Mouse (Mus musculus): ENCODE results near the gene Inafm2. TPM values are rescaled to one million over a fixed set of nuclear protein-coding genes. Genes with fewer than 3 reads are reported as not detected.
A peak's percentile ranks its signal among the peaks of the same experiment; 100 is the strongest.

Inafm2 gene
- polyA plus RNA-seq, 1 experiment from 2014 or later = 31.9 TPM

DNA sequence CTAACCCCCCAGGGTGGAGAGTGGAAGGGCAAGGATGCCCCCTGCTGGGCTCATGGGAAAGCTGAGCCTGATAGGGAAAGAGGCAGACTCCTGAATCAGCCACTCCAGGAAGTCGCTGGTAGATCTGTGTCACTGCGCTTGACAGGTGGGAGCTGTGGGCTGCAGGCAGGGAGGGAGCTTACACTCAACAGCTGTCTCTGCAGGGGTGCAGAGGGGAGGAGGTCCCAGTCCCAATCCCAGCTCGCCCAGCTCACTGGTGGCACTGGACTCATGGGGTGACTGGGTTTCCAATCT lies 15.0 kb upstream of the Inafm2 start:
- 11% methylated on average over 3 of the region's 3 CpGs for WGBS
- Histone ChIP-seq H3K4me2 (ENCODE audit: low read length) (no peak overlapping the region), H3K4me1 (replicated peaks; ENCODE audit: control insufficient read depth, insufficient read depth, low read length) (peaks cover 32% of the 10 kb centered on the region), H3K9me3 (ENCODE audit: control insufficient read depth, low read length) (no peaks in the 10 kb centered on the region), H3K27me3 (replicated peaks; ENCODE audit: control insufficient read depth, insufficient read depth, low read length) (no peaks in the 10 kb centered on the region), H3K9ac (ENCODE audit: low read length) (no peak overlapping the region), H3K27ac (ENCODE audit: low read depth) (no peak overlapping the region), H3K36me3 (ENCODE audit: control insufficient read depth, insufficient read depth, low read length) (no peaks in the 10 kb centered on the region), H3K4me3 (ENCODE audit: low read depth, low read length) (no peak overlapping the region)
- DNase-seq (ENCODE audit: low spot score) = peak; percentile 80
- ATAC-seq (replicated peaks; ENCODE audit: low FRiP score, low TSS enrichment, low read depth) = 0 out of 2 replicates have a peak, but pooled peaks have one; percentile 20

DNA sequence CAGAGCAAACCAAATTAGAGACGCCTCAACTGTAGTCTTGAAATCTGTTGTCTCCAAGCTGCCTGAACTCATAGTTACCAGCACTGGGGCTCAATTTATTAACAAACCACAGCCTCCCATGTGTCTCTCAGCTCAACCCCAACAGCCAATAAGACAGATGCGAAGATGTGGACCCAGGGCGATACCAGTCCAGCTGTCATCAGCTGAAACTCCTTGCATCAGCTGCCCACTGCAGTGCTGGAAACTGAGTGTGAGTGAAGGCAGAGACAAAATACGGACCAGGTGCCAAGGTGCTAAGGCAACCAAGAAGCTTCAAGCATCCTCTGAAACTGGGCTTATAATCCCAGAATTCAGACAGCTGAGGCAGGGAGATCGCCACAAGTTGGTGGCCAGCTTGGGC lies 13.6 kb upstream of the Inafm2 start:
- 83% methylated on average over 5 of the region's 5 CpGs for WGBS
- no peak overlapping the region for H3K4me2 ChIP-seq (ENCODE audit: low read length)
- no peaks in the 10 kb centered on the region for H3K36me3 ChIP-seq (ENCODE audit: control insufficient read depth, insufficient read depth, low read length)
- H3K9me3 ChIP-seq (ENCODE audit: control insufficient read depth, low read length) = no peaks in the 10 kb centered on the region
- no peak for ATAC-seq (replicated peaks; ENCODE audit: low FRiP score, low TSS enrichment, low read depth)
- DNase-seq (ENCODE audit: low spot score) = no peak
- H3K9ac ChIP-seq (ENCODE audit: low read length) = no peak overlapping the region
- H3K4me1 ChIP-seq (replicated peaks; ENCODE audit: control insufficient read depth, insufficient read depth, low read length) = peaks cover 32% of the 10 kb centered on the region
- no peak overlapping the region for H3K4me3 ChIP-seq (ENCODE audit: low read depth, low read length)
- no peaks in the 10 kb centered on the region for H3K27me3 ChIP-seq (replicated peaks; ENCODE audit: control insufficient read depth, insufficient read depth, low read length)
- no peak overlapping the region for H3K27ac ChIP-seq (ENCODE audit: low read depth)

- Histone ChIP-seq H3K36me3 (ENCODE audit: control insufficient read depth, insufficient read depth, low read length) (no peaks in the 10 kb centered on the region), H3K9me3 (ENCODE audit: control insufficient read depth, low read length) (no peaks in the 10 kb centered on the region), H3K27me3 (replicated peaks; ENCODE audit: control insufficient read depth, insufficient read depth, low read length) (no peaks in the 10 kb centered on the region), H3K27ac (ENCODE audit: low read depth) (no peak overlapping the region), H3K4me3 (ENCODE audit: low read depth, low read length) (no peak overlapping the region), H3K9ac (ENCODE audit: low read length) (no peak overlapping the region), H3K4me1 (replicated peaks; ENCODE audit: control insufficient read depth, insufficient read depth, low read length) (peaks cover 21% of the 10 kb centered on the region), H3K4me2 (ENCODE audit: low read length) (no peak overlapping the region)
- ATAC-seq (replicated peaks; ENCODE audit: low FRiP score, low TSS enrichment, low read depth) = no peak
- DNase-seq (ENCODE audit: low spot score) = no peak
- WGBS = 66% methylated on average over 5 of the region's 5 CpGs
Observed at GRCm38 (mm10) chr2:118733341-118733740, 12.2 kb upstream of the Inafm2 start.

DNA sequence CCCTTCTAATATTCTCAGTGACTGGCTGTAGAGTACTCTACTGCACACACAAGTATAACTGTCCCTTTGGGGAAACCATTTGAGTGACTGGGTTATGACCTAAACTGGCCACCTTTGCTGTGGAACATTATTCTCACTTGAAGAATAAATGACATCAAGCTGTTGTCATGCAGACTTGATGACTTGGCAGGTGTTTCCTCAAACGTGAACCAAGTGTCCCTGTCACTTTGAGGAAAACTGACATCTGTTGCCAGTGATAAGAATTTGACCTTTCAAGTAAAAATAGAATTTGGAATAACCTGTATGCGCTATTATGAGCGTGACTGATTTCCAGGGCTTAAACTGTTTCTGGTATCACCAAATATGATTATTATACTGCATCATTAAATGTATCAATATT lies 5.2 kb upstream of the Inafm2 start:
- no peak overlapping the region for H3K27ac ChIP-seq (ENCODE audit: low read depth)
- peaks cover 5% of the 10 kb centered on the region; the same call in 1 of the 2 replicates for H3K4me1 ChIP-seq (replicated peaks; ENCODE audit: control insufficient read depth, insufficient read depth, low read length)
- ATAC-seq (replicated peaks; ENCODE audit: low FRiP score, low TSS enrichment, low read depth) (no peak), DNase-seq (ENCODE audit: low spot score) (no peak)
- WGBS = 63% methylated on average over 3 of the region's 3 CpGs
- H3K36me3 ChIP-seq (ENCODE audit: control insufficient read depth, insufficient read depth, low read length) = no peaks in the 10 kb centered on the region
- no peak overlapping the region for H3K4me3 ChIP-seq (ENCODE audit: low read depth, low read length)
- peaks cover 10% of the 10 kb centered on the region; the same call in 1 of the 2 replicates for H3K27me3 ChIP-seq (replicated peaks; ENCODE audit: control insufficient read depth, insufficient read depth, low read length)
- no peak overlapping the region for H3K4me2 ChIP-seq (ENCODE audit: low read length)
- H3K9me3 ChIP-seq (ENCODE audit: control insufficient read depth, low read length) = no peaks in the 10 kb centered on the region
- H3K9ac ChIP-seq (ENCODE audit: low read length) = no peak overlapping the region

DNA sequence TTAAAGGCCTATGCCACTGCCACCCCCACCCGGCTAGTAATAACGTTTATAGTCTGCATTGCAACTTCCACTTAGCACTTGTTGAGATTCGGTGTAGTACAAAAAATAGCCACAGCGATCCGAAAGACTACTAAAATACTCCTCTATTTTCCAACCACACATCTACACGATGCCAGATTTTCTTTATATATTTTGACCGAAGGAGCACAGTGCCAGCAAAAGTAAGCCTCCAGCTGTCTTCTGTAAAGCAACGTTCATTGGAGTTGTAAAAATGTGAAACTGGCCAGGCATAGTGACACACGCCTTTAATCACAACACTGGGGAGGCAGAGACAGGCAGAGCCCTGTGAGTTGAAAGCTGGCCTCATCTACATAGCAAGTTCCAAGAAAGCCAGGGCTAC lies 4.4 kb upstream of the Inafm2 start:
- no peak overlapping the region for H3K27ac ChIP-seq (ENCODE audit: low read depth)
- 53% methylated on average over 9 of the region's 9 CpGs for WGBS
- H3K27me3 ChIP-seq (replicated peaks; ENCODE audit: control insufficient read depth, insufficient read depth, low read length) = peaks cover 10% of the 10 kb centered on the region; the same call in 1 of the 2 replicates
- H3K4me1 ChIP-seq (replicated peaks; ENCODE audit: control insufficient read depth, insufficient read depth, low read length) = peaks cover 5% of the 10 kb centered on the region; the same call in 1 of the 2 replicates
- no peaks in the 10 kb centered on the region for H3K9me3 ChIP-seq (ENCODE audit: control insufficient read depth, low read length)
- no peak for DNase-seq (ENCODE audit: low spot score)
- H3K9ac ChIP-seq (ENCODE audit: low read length) = no peak overlapping the region
- no peaks in the 10 kb centered on the region for H3K36me3 ChIP-seq (ENCODE audit: control insufficient read depth, insufficient read depth, low read length)
- no peak for ATAC-seq (replicated peaks; ENCODE audit: low FRiP score, low TSS enrichment, low read depth)
- H3K4me2 ChIP-seq (ENCODE audit: low read length) = no peak overlapping the region
- H3K4me3 ChIP-seq (ENCODE audit: low read depth, low read length) = no peak overlapping the region

DNA sequence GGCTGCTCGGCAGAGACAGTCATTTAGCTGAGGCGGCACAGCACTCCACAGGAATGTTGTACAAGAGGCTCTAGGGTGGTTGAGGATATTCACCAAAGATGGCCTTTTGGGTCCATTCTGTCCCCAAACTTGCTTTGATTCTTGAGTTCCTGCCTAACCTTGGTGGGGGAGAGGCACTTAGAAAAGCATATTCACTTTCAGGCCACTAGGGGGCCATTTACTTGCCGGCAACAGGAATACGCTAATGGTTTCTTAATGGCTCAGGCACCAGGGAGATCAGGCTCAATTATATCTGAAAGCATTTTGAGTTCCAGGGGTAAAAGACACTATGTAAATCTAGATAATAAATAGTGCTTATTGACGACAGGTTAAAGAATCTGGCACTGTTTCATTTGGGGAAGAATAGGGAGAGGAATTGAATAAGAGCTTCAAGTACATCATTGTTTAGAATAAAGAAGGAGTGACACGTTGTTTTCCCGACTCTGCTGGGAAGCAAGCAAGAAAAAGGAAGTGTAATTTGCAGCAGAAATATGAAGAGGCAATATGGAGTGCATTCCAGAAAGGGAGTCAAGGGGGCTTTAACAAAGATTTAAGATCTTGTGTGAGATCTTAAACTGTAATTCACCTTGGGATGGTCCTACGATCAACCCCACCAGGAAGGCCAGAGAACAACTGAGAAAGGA lies 2.2 kb upstream of the Inafm2 start:
- DNase-seq (ENCODE audit: low spot score) = no peak
- ATAC-seq (replicated peaks; ENCODE audit: low FRiP score, low TSS enrichment, low read depth) = no peak
- 22% methylated on average over 8 of the region's 8 CpGs for WGBS

DNA sequence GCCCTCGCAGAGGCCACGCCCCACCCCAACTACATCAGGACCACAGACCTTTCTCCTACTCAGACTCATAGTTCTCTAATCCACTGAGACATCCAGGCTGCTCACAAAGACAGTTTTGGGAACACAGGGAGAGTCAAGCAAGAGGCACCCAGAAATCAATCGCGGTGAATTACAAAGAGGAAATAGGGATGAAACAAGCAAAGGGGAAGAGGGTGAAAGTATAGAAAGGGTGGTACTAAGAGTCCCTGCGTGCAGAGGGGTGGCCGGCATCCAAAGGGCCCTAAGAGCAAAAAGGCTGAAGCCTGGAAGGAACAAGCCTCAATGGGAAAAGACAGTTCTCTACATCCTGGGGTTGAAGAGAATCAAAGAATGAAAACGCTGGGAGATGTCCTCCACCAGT lies 937 bp upstream of the Inafm2 start:
- H3K36me3 ChIP-seq (ENCODE audit: control insufficient read depth, insufficient read depth, low read length) = peaks cover 7% of the 10 kb centered on the region; the same call in 1 of the 2 replicates
- ATAC-seq (replicated peaks; ENCODE audit: low FRiP score, low TSS enrichment, low read depth) (no peak), DNase-seq (ENCODE audit: low spot score) (no peak)
- no peak overlapping the region; the same call in 1 of the 2 replicates for H3K4me3 ChIP-seq (ENCODE audit: low read depth, low read length)
- 9% methylated on average over 7 of the region's 7 CpGs for WGBS
- peak overlapping the region; percentile 94; the same call in 1 of the 2 replicates for H3K4me2 ChIP-seq (ENCODE audit: low read length)
- H3K27ac ChIP-seq (ENCODE audit: low read depth) = no peak overlapping the region
- no peaks in the 10 kb centered on the region for H3K9me3 ChIP-seq (ENCODE audit: control insufficient read depth, low read length)
- peaks cover 28% of the 10 kb centered on the region for H3K4me1 ChIP-seq (replicated peaks; ENCODE audit: control insufficient read depth, insufficient read depth, low read length)
- H3K27me3 ChIP-seq (replicated peaks; ENCODE audit: control insufficient read depth, insufficient read depth, low read length) = peaks cover 10% of the 10 kb centered on the region; the same call in 1 of the 2 replicates
- H3K9ac ChIP-seq (ENCODE audit: low read length) = no peak overlapping the region

More for the DNA sequence above, 2.2 kb upstream of the Inafm2 start:
- no peak overlapping the region for H3K4me2 ChIP-seq (ENCODE audit: low read length)
- no peak overlapping the region for H3K4me3 ChIP-seq (ENCODE audit: low read depth, low read length)
- H3K27ac ChIP-seq (ENCODE audit: low read depth) = no peak overlapping the region
- H3K9me3 ChIP-seq (ENCODE audit: control insufficient read depth, low read length) = no peaks in the 10 kb centered on the region
- H3K4me1 ChIP-seq (replicated peaks; ENCODE audit: control insufficient read depth, insufficient read depth, low read length) = peaks cover 18% of the 10 kb centered on the region
- H3K9ac ChIP-seq (ENCODE audit: low read length) = no peak overlapping the region
- H3K36me3 ChIP-seq (ENCODE audit: control insufficient read depth, insufficient read depth, low read length) = no peaks in the 10 kb centered on the region
- peaks cover 10% of the 10 kb centered on the region; the same call in 1 of the 2 replicates for H3K27me3 ChIP-seq (replicated peaks; ENCODE audit: control insufficient read depth, insufficient read depth, low read length)

- DNase-seq (ENCODE audit: low spot score) (peak; percentile 76), ATAC-seq (replicated peaks; ENCODE audit: low FRiP score, low TSS enrichment, low read depth) (peak; percentile 48)
- Histone ChIP-seq H3K9ac (ENCODE audit: low read length) (peak overlapping the region; percentile 84), H3K4me2 (ENCODE audit: low read length) (peak overlapping the region; percentile 94), H3K9me3 (ENCODE audit: control insufficient read depth, low read length) (no peaks in the 10 kb centered on the region), H3K36me3 (ENCODE audit: control insufficient read depth, insufficient read depth, low read length) (peaks cover 15% of the 10 kb centered on the region), H3K4me3 (ENCODE audit: low read depth, low read length) (peak overlapping the region; percentile 82), H3K27me3 (replicated peaks; ENCODE audit: control insufficient read depth, insufficient read depth, low read length) (peaks cover 10% of the 10 kb centered on the region; the same call in 1 of the 2 replicates), H3K27ac (ENCODE audit: low read depth) (peak overlapping the region; percentile 43; the same call in 1 of the 2 replicates), H3K4me1 (replicated peaks; ENCODE audit: control insufficient read depth, insufficient read depth, low read length) (peaks cover 36% of the 10 kb centered on the region)
- WGBS = under 1% methylated on average over 84 of the region's 113 CpGs
Observed at GRCm38 (mm10) chr2:118745915-118746901, 650 bp downstream of the Inafm2 start.

Data from intestine, embryonic 14.5 days (tissue).